Mouse (Mus musculus): ENCODE data around the gene Ogfod1. TPM values are rescaled to one million over a fixed set of nuclear protein-coding genes. Genes with fewer than 3 reads are reported as not detected.

The Ogfod1 gene
- total and polyA plus RNA-seq, 3 experiments = 16.6 to 31.9 (median 26.9) TPM

DNA sequence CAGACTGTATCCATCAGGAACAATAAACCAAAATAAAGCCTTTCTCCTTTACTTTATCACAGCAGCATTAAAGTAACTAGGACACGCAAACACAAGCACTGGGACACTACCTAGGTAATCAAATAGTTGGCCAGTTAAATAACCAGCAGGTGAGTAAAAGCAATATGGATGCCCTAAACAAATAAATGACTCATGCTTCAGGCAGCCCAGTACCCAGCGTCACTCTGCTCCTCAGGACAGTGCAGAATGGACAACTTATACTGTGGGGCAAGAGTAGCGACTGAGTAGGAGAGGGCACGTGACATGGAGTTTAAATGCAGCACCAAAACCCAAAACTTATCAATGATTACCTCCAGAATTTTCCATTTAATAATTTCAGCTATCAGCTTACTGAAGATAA lies 47.3 kb upstream of the Ogfod1 start:
- Histone ChIP-seq H3K4me3 (replicated peaks in 1 of 3; ENCODE audit: low read depth in 2 of 3, low read length in 2 of 3, poor library complexity in 1 of 3) (no peak overlapping the region), H3K9ac (ENCODE audit: insufficient read depth, low read depth) (no peak overlapping the region), H3K27me3 (replicated peaks) (no peaks in the 10 kb centered on the region), H3K9me3 (replicated peaks; ENCODE audit: low read length) (no peaks in the 10 kb centered on the region), H3K4me2 (ENCODE audit: insufficient read depth, low read depth, poor library complexity, severe bottlenecking) (no peak overlapping the region), H3K79me2 (replicated peaks; ENCODE audit: control insufficient read depth, extremely low read depth, insufficient read depth, poor library complexity, severe bottlenecking) (no peaks in the 10 kb centered on the region; the same call in 1 of the 2 replicates), H3K27ac (ENCODE audit: insufficient read depth, low read depth) (no peak overlapping the region), H3K36me3 (replicated peaks in 1 of 2; ENCODE audit: control insufficient read depth in 1 of 2, insufficient read depth in 1 of 2, low read length in 1 of 2) (peaks cover 34 to 53% of the 10 kb centered on the region in 2 experiments), H3K4me1 (ENCODE audit: control insufficient read depth in 1 of 2, insufficient read depth in 2 of 2) (no peaks in the 10 kb centered on the region)
- dilution Hi-C loops (cut with MboI; ENCODE audit: extremely low pct_ligation_motif_present, extremely low pct_unique_long_range_greater_than_20kb, low sequenced_read_pairs) = no loop called here
- no peak for DNase-seq (ENCODE audit: extremely low read depth)
- in situ Hi-C loops (cut with MboI; ENCODE audit: low pct_ligation_motif_present, low pct_unique_long_range_greater_than_20kb, low sequenced_read_pairs) = no loop called here
- TF ChIP-seq ELF1 (IDR thresholded peaks at IDR 0.05; ENCODE audit: low read depth, low read length) = no peak
- TF ChIP-seq GABPA (IDR thresholded peaks at IDR 0.05; ENCODE audit: insufficient replicate concordance, low read depth, low read length) = no peak
- no peak for TF ChIP-seq TBP (conservative IDR thresholded peaks at IDR 0.05; ENCODE audit: low read depth, low read length)
- no peak for TF ChIP-seq CHD1 (IDR thresholded peaks at IDR 0.05; ENCODE audit: low read depth, low read length)
- TF ChIP-seq E2F4 (IDR thresholded peaks at IDR 0.05; ENCODE audit: insufficient replicate concordance, low read depth, low read length) = no peak
- TF ChIP-seq KAT2A (IDR thresholded peaks at IDR 0.05; ENCODE audit: insufficient replicate concordance, low read length) = no peak
- no peak for TF ChIP-seq JUN (IDR thresholded peaks at IDR 0.05; ENCODE audit: insufficient read depth, low read depth, low read length)

DNA sequence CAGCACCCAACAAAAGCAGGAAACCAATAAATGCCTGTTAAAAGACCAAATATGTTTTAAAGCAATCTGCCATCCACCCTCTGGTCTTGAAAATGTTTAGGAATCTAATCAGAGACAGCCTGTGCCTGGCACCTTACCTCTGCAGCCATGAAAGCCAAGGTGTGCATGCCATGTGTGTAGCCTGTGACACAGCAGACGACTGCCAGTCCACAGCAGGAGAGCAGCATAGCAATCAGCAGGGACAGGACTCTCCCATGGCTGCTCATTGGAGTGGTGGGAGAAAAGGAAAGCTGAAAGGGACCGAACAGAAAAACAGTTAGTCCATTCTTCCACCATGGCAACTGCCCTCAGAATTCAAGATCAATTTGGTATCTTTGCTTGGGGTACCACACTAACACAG lies 38.0 kb upstream of the Ogfod1 start:
- no peak for DNase-seq (ENCODE audit: extremely low read depth)
- Histone ChIP-seq H3K79me2 (replicated peaks; ENCODE audit: control insufficient read depth, extremely low read depth, insufficient read depth, poor library complexity, severe bottlenecking) (no peaks in the 10 kb centered on the region), H3K27ac (ENCODE audit: insufficient read depth, low read depth) (no peak overlapping the region), H3K27me3 (replicated peaks) (no peaks in the 10 kb centered on the region), H3K9ac (ENCODE audit: insufficient read depth, low read depth) (no peak overlapping the region), H3K9me3 (replicated peaks; ENCODE audit: low read length) (no peaks in the 10 kb centered on the region), H3K4me2 (ENCODE audit: insufficient read depth, low read depth, poor library complexity, severe bottlenecking) (no peak overlapping the region), H3K4me3 (replicated peaks in 1 of 3; ENCODE audit: low read depth in 2 of 3, low read length in 2 of 3, poor library complexity in 1 of 3) (no peak overlapping the region), H3K4me1 (ENCODE audit: control insufficient read depth in 1 of 2, insufficient read depth in 2 of 2) (no peaks in the 10 kb centered on the region), H3K36me3 (replicated peaks in 1 of 2; ENCODE audit: control insufficient read depth in 1 of 2, insufficient read depth in 1 of 2, low read length in 1 of 2) (peaks cover 39 to 53% of the 10 kb centered on the region in 2 experiments)
- dilution Hi-C loops (cut with MboI; ENCODE audit: extremely low pct_ligation_motif_present, extremely low pct_unique_long_range_greater_than_20kb, low sequenced_read_pairs) = no loop called here
- in situ Hi-C loops (cut with MboI; ENCODE audit: low pct_ligation_motif_present, low pct_unique_long_range_greater_than_20kb, low sequenced_read_pairs) = no loop called here
- TF ChIP-seq POLR2AphosphoS2 (IDR thresholded peaks at IDR 0.05; ENCODE audit: low read depth, low read length) (no peak), BHLHE40 (IDR thresholded peaks at IDR 0.05; ENCODE audit: low read depth, low read length) (no peak), KAT2A (IDR thresholded peaks at IDR 0.05; ENCODE audit: insufficient replicate concordance, low read length) (no peak), CHD2 (IDR thresholded peaks at IDR 0.05; ENCODE audit: low read length) (no peak), USF1 (IDR thresholded peaks at IDR 0.05; ENCODE audit: low read depth, low read length) (no peak), ZMIZ1 (IDR thresholded peaks at IDR 0.05; ENCODE audit: low read depth, low read length) (no peak), GABPA (IDR thresholded peaks at IDR 0.05; ENCODE audit: insufficient replicate concordance, low read depth, low read length) (no peak), TBP (conservative IDR thresholded peaks at IDR 0.05; ENCODE audit: low read depth, low read length) (no peak), TCF12 (IDR thresholded peaks at IDR 0.05; ENCODE audit: low read depth, low read length) (no peak), HCFC1 (IDR thresholded peaks at IDR 0.05; ENCODE audit: low read depth, low read length) (no peak), RAD21 (IDR thresholded peaks at IDR 0.05; ENCODE audit: low read depth, low read length) (no peak), ZNF384 (IDR thresholded peaks at IDR 0.05; ENCODE audit: low read depth, low read length) (no peak)
